Mouse (Mus musculus) embryonic facial prominence, embryonic 14.5 days (tissue): ENCODE data around the gene Fhod1. TPM values are rescaled to one million over a fixed set of nuclear protein-coding genes. Genes with fewer than 3 reads are reported as not detected.
"Not testable (repeated sequence)": the region's sequence is repeated elsewhere in the genome, so short reads cannot be mapped to it uniquely, and the experiment has no call there.

Experiments
- ATAC-seq: fragments of 200-750 bp; cut with Nextera tagmentation; 2 replicates; pipeline ENCODE4 v1.8.0; 2017; ENCODE audit warnings: low read depth, moderate number of reproducible peaks, moderate TSS enrichment
- DNase-seq: peaks from one replicate; pipeline ENCODE4 v3.0.0-alpha.2; 2015; ENCODE audit warnings: low spot score
- H3K27ac ChIP-seq: fragments of 300-500 bp; sonication (generic); replicated peaks from 2 replicates; pipeline ENCODE4 v1.5.1; 2014; ENCODE audit warnings: low read depth, mild to moderate bottlenecking, low read length, moderate library complexity
- H3K27me3 ChIP-seq: fragments of 300-500 bp; sonication (generic); replicated peaks from 2 replicates; pipeline ENCODE4 v1.6.1; 2014; ENCODE audit warnings: low read length; ENCODE audit not compliant: control insufficient read depth, insufficient read depth
- H3K36me3 ChIP-seq: fragments of 300-500 bp; sonication (generic); 2 replicates; pipeline ENCODE4 v1.6.1; 2014; ENCODE audit warnings: low read length, mixed read lengths; ENCODE audit not compliant: control insufficient read depth, insufficient read depth
- H3K4me1 ChIP-seq: fragments of 300-500 bp; sonication (generic); 2 replicates; pipeline ENCODE4 v1.6.1; 2014; ENCODE audit warnings: antibody characterized with exemption, low read length; ENCODE audit not compliant: control insufficient read depth, insufficient read depth
- H3K4me2 ChIP-seq: fragments of 300-500 bp; sonication (generic); 2 replicates; pipeline ENCODE4 v1.6.1; 2014; ENCODE audit warnings: low read depth, mild to moderate bottlenecking, low read length, moderate library complexity, mixed read lengths
- H3K4me3 ChIP-seq: fragments of 300-500 bp; sonication (generic); 2 replicates; pipeline ENCODE4 v1.5.1; 2014; ENCODE audit warnings: low read depth, mild to moderate bottlenecking, low read length
- H3K9ac ChIP-seq: fragments of 300-500 bp; sonication (generic); 2 replicates; pipeline ENCODE4 v1.6.1; 2014; ENCODE audit warnings: low read depth, mild to moderate bottlenecking, low read length, moderate library complexity, mixed read lengths
- H3K9me3 ChIP-seq: fragments of 300-500 bp; sonication (generic); 2 replicates; pipeline ENCODE4 v1.6.1; 2016; ENCODE audit warnings: low read length; ENCODE audit not compliant: control insufficient read depth
- WGBS: fragments of 180-500 bp; shearing (Covaris S2); extraction: QIAGEN DNeasy Blood & Tissue Kit; methylation state at CpG from one replicate; pipeline ENCODE4 v1.1.7; 2014; 5-methylcytosine and 5-hydroxymethylcytosine counted together
- polyA plus RNA-seq: library from polyadenylated mRNA; unstranded; fragments of >200 nt; fragmentation: Nextera tagmentation; extraction: Ambion mirVana; gene quantifications from 2 replicates; pipeline ENCODE4 v1.2.1, GENCODE M21; 2014

Fhod1 gene
- polyA plus RNA-seq, 1 experiment from 2014 or later: 2.7 TPM

DNA sequence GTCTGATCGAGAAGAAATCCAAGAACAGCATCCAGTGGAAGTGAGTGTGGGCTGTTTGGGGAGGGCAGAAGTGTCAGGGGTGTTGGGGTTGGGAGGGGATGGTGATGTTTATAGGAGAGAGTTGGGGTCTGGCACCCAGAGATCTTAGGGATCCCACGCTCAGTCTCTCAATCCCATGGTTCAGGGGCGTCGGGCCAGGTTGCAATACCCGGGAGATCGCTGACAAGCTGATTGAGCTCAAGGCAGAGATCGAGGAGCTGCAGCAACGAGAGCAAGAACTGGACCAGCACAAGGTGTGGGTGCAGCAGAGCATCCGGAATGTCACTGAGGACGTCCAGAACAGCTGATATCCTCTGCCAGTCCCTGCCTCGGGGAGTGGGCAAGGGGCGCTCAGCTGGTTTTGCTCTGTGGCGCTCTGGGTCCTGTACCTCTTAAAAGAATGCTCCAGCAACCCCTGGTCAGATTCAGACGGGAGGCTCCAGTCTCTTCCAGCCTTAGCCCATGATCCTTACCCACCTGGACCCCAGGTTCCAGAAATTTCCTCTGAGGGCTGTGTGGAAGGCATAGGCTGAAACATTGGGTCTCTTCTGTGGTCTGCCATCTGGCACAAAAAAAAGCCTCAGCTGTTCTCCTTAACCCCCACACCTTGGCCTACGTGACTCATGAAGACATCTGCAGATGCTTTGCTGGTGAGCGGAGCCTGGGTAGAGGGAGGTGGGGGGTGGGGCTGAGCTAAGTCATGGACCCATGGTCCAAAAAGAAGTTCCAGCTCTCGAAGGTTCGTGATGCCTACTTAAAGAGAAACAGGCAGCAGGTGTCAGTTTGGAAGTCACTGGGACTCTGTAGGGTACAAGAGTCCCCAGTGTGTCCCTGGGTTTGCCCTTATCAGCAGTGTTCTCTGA lies 49.2 kb downstream of the Fhod1 start:
- Histone ChIP-seq H3K4me1 (peaks cover 15% of the 10 kb centered on the region), H3K27me3 (no peaks in the 10 kb centered on the region), H3K9ac (peak overlapping the region; percentile 91), H3K36me3 (peaks cover 46% of the 10 kb centered on the region), H3K27ac (no peak overlapping the region), H3K4me2 (peak overlapping the region; percentile 81), H3K9me3 (no peaks in the 10 kb centered on the region), H3K4me3 (peak overlapping the region; percentile 96)
- ATAC-seq: no peak
- no peak for DNase-seq
- WGBS: 51% methylated on average over 16 of the region's 18 CpGs

GRCm38 (mm10) chr8:105297511-105298192 lies 50.1 kb downstream of the Fhod1 start, which contains the start of gene E2f4:
Gene E2f4, plus strand, starts transcription at chr8:105297663.
- peaks cover 37% of the 10 kb centered on the region for H3K36me3 ChIP-seq
- peak; percentile 97 for DNase-seq
- H3K4me3 ChIP-seq: peak within 1 kb of the TSS; percentile 96
- H3K27me3 ChIP-seq: no peaks in the 10 kb centered on the region
- H3K9ac ChIP-seq: peak within 1 kb of the TSS; percentile 91
- peak within 1 kb of the TSS; percentile 81 for H3K4me2 ChIP-seq
- under 1% methylated on average over 43 of the region's 58 CpGs for WGBS
- peak within 1 kb of the TSS; percentile 74 for H3K27ac ChIP-seq
- peaks cover 15% of the 10 kb centered on the region for H3K4me1 ChIP-seq
- no peaks in the 10 kb centered on the region for H3K9me3 ChIP-seq
- peak; percentile 94 for ATAC-seq

GRCm38 (mm10) chr8:105295895-105296573 lies 51.7 kb downstream of the Fhod1 start, which contains the start of gene Exoc3l:
Gene Exoc3l, minus strand, starts transcription at chr8:105296101.
- H3K9me3 ChIP-seq: no peaks in the 10 kb centered on the region
- H3K4me2 ChIP-seq: peak within 1 kb of the TSS; percentile 81
- no peak within 1 kb of the TSS; the same call in 1 of the 2 replicates for H3K9ac ChIP-seq
- H3K4me1 ChIP-seq: peaks cover 15% of the 10 kb centered on the region
- H3K27me3 ChIP-seq: no peaks in the 10 kb centered on the region
- peak within 1 kb of the TSS; percentile 96 for H3K4me3 ChIP-seq
- peaks cover 21% of the 10 kb centered on the region for H3K36me3 ChIP-seq
- H3K27ac ChIP-seq: 0 out of 2 replicates have a peak within 1 kb of the TSS, but pooled peaks have one; percentile 74
- ATAC-seq (no peak), DNase-seq (no peak)
- 69% methylated on average over 11 of the region's 11 CpGs for WGBS

GRCm38 (mm10) chr8:105295256-105295655 lies 52.5 kb downstream of the Fhod1 start:
- H3K4me3 ChIP-seq: peak overlapping the region; percentile 1; the same call in 1 of the 2 replicates
- ATAC-seq: no peak
- H3K9me3 ChIP-seq: no peaks in the 10 kb centered on the region
- peaks cover 15% of the 10 kb centered on the region for H3K36me3 ChIP-seq
- H3K4me2 ChIP-seq: 0 out of 2 replicates have a peak overlapping the region, but pooled peaks have one; percentile 18
- H3K27ac ChIP-seq: no peak overlapping the region
- peaks cover 5% of the 10 kb centered on the region for H3K27me3 ChIP-seq
- 64% methylated on average over 11 of the region's 11 CpGs for WGBS
- H3K9ac ChIP-seq: no peak overlapping the region; the same call in 1 of the 2 replicates
- DNase-seq: no peak
- peaks cover 19% of the 10 kb centered on the region for H3K4me1 ChIP-seq

DNA sequence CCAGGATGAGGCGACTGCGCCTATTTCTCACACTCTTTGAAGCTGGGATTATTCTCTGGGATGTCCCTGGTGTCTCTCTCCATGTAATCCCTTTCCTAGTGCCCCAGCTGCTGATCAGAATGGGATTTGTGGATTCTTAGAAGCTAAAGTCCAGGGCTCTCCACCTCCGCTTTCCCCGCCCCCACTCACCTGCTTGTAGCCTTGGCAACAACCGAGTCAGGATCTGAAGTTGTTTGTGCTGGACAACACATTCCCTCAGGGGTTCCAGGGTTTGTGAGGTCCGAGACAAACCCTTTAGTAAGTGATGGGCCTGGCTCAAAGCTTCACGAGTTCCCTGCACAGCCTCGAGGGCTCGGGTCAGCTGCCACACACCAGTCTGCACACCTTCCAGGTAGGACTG lies 53.0 kb downstream of the Fhod1 start:
- Histone ChIP-seq H3K4me2 (0 out of 2 replicates have a peak overlapping the region, but pooled peaks have one; percentile 18), H3K27ac (no peak overlapping the region), H3K9ac (no peak overlapping the region; the same call in 1 of the 2 replicates)

GRCm38 (mm10) chr8:105293405-105293804 lies 54.3 kb downstream of the Fhod1 start:
- H3K27me3 ChIP-seq: peaks cover 11% of the 10 kb centered on the region
- H3K9ac ChIP-seq: no peak overlapping the region
- H3K4me1 ChIP-seq: peaks cover 17% of the 10 kb centered on the region
- H3K27ac ChIP-seq: no peak overlapping the region
- no peak overlapping the region for H3K4me2 ChIP-seq
- no peaks in the 10 kb centered on the region for H3K36me3 ChIP-seq
- ATAC-seq (no peak), DNase-seq (no peak)
- no peak overlapping the region for H3K4me3 ChIP-seq
- H3K9me3 ChIP-seq: no peaks in the 10 kb centered on the region
- 66% methylated on average over 14 of the region's 19 CpGs for WGBS

More for the DNA sequence above, 53.0 kb downstream of the Fhod1 start:
- peaks cover 23% of the 10 kb centered on the region for H3K4me1 ChIP-seq
- ATAC-seq (no peak), DNase-seq (no peak)
- H3K4me3 ChIP-seq: no peak overlapping the region
- peaks cover 10% of the 10 kb centered on the region for H3K36me3 ChIP-seq
- WGBS: 53% methylated on average over 9 of the region's 9 CpGs
- peaks cover 10% of the 10 kb centered on the region for H3K27me3 ChIP-seq
- H3K9me3 ChIP-seq: no peaks in the 10 kb centered on the region

- Histone ChIP-seq H3K4me2 (no peak overlapping the region), H3K9me3 (no peaks in the 10 kb centered on the region), H3K27ac (no peak overlapping the region), H3K36me3 (no peaks in the 10 kb centered on the region), H3K27me3 (peaks cover 11% of the 10 kb centered on the region), H3K4me3 (no peak overlapping the region), H3K9ac (no peak overlapping the region), H3K4me1 (peaks cover 15% of the 10 kb centered on the region)
- 83% methylated on average over 7 of the region's 7 CpGs for WGBS
- ATAC-seq: no peak
- no peak for DNase-seq
Measured at GRCm38 (mm10) chr8:105292471-105292870, 55.3 kb downstream of the Fhod1 start.

GRCm38 (mm10) chr8:105291802-105292201 lies 56.0 kb downstream of the Fhod1 start:
- peaks cover 11% of the 10 kb centered on the region for H3K27me3 ChIP-seq
- H3K4me1 ChIP-seq: peaks cover 11% of the 10 kb centered on the region; the same call in 1 of the 2 replicates
- not testable (repeated sequence) for H3K4me3 ChIP-seq, H3K9ac ChIP-seq, H3K4me2 ChIP-seq, ATAC-seq, H3K9me3 ChIP-seq, H3K27ac ChIP-seq, H3K36me3 ChIP-seq, DNase-seq
- 62% methylated on average over 3 of the region's 3 CpGs for WGBS
